Mouse (Mus musculus) testis, postnatal 10 days (tissue): ENCODE measurements around the gene Zfp105.

ENCODE experiments used
- DNase-seq: peaks from one replicate; pipeline ENCODE4 v3.0.0; 2021; ENCODE audit warnings: low spot score

Gene Zfp105

DNA sequence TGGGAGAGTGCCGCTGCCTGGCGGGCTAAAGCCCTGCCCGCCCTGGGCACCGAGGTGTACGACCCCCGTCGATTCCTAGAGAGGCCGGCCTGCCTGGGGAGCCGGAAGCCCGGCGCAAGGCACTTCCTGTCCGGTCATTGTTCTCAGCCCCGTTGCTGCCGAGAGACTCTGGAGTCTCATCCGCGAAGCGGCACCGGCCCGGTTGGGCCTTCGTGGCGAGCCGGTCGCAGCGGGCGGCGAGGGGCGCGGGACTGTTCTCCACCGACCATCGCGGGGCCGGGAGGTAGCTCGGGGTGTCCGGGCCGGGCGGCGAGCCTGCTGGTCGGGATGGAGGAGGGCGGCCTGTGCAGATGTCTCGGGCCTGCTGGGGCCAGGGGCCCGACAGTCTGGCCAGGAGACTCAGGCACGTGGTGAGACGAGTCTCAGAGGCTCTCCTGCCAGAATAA lies at the start of gene Zfp105:
Zfp105 (plus strand) TSS at position 137 of the 446 bp plus-strand sequence.
- DNase-seq = peak; percentile 73

DNA sequence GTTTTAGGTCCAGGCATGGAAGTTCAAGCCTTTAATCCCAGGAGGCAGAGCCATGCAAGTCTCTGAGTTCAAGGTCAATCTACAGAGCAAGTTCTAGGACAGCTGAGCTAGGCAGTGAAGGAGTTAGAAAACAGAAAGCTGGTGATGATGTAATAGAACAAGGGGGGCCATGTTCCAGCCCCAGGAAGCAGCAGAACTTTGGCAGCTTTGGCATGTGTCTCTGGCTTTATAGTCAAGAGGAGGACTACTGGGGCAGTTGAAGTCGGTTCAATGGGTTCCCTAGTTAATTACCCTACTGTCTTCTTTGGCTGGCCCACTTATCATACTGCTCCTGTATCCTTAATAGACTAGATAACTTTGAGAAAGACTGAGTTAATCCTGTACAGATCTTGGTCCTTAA lies 48.2 kb upstream of the Zfp105 start:
- no peak for DNase-seq

GRCm38 (mm10) chr9:122875145-122875544 lies 47.7 kb upstream of the Zfp105 start:
- no peak for DNase-seq

- no peak for DNase-seq
These were observed 37.5 kb upstream of the Zfp105 start, which contains the start of gene Zkscan7 for GRCm38 (mm10) chr9:122885385-122885784. Zkscan7 (plus strand) TSS chr9:122885685.

- peak; percentile 63 for DNase-seq
These were observed 36.3 kb upstream of the Zfp105 start for GRCm38 (mm10) chr9:122886372-122887179.

- no peak for DNase-seq
These were observed 21.8 kb upstream of the Zfp105 start for GRCm38 (mm10) chr9:122901047-122901446.

DNA sequence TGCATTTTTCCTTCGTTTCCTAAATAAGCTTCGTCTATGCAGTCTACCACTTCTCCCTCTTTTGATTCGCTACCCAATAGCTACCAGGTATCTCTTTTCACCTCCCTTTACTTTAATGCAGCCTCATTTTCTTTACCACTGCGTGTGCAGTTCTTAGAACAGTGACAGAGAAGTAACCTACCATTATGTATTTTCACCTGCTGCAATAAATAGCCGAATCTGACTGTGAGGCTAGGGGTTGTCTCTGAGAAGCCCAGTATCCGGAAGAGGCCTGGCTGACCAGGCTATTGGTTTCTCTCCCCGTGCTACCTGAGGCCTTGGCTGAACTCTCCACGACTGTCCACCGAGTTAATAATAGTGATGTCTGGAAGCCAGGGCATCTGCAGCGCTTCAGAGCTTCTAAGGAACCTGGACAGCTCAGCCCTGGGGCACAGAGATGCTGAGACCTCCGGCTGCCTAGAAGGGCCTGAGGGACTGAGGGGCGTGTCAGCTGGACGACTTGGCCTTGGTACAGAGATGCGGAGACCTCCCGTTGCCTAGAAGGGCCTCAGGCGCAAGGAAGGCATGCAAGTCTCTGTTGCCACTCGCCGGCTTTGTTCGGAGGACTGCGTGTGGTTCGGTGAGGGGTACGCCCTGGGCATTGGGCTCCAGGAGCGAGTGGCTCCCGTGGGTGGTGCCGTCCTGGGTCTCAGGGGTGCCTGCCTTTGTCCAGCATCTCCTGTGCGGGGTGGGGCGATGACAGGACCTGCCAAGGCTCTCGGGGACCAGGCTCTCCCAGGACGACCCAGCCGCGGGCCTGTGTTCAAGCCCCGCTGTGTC lies 19.9 kb upstream of the Zfp105 start:
- DNase-seq = peak; percentile 79

GRCm38 (mm10) chr9:122922436-122922835 lies 436 bp upstream of the Zfp105 start:
- DNase-seq = no peak

- DNase-seq = no peak
These were observed 6.0 kb downstream of the Zfp105 start for GRCm38 (mm10) chr9:122928915-122929314.

GRCm38 (mm10) chr9:122950643-122951475 lies 28.0 kb downstream of the Zfp105 start, which contains the start of the genes 1110059G10Rik and Kif15:
1110059G10Rik (minus strand) TSS chr9:122951000.
Kif15 (plus strand) TSS chr9:122951046.
- peak; percentile 97 for DNase-seq
